Mouse (Mus musculus) heart, adult 2 months (tissue): ENCODE data around the gene Fam234b. TPM values are rescaled to one million over a fixed set of nuclear protein-coding genes. Genes with fewer than 3 reads are reported as not detected.

Experiments
- DNase-seq, 2 experiments: peaks; one replicate each; pipeline ENCODE4 v3.0.0; 2021
- H3K27ac ChIP-seq: fragments of 200-600 bp; 2 replicates; pipeline ENCODE4 v1.8.1; 2022
- H3K27me3 ChIP-seq: fragments of 200-500 bp; 2 replicates; pipeline ENCODE4 v1.6.1; 2012; ENCODE audit warnings: mild to moderate bottlenecking, low read length, inconsistent platforms, mixed read lengths; ENCODE audit not compliant: control insufficient read depth, insufficient read depth
- H3K36me3 ChIP-seq: fragments of 200-500 bp; 2 replicates; pipeline ENCODE4 v1.6.1; 2012; ENCODE audit warnings: low read length, inconsistent platforms; ENCODE audit not compliant: control insufficient read depth, insufficient read depth
- H3K4me1 ChIP-seq: fragments of 200-500 bp; 2 replicates; pipeline ENCODE4 v1.6.1; 2011; ENCODE audit warnings: low read length; ENCODE audit not compliant: control insufficient read depth, insufficient read depth
- H3K4me3 ChIP-seq: fragments of 200-600 bp; 2 replicates; pipeline ENCODE4 v1.8.1; 2022
- H3K79me2 ChIP-seq: fragments of 200-500 bp; replicated peaks from 2 replicates; pipeline ENCODE4 v1.6.1; 2012; ENCODE audit warnings: mild to moderate bottlenecking, inconsistent platforms, low read length, moderate library complexity, mixed read lengths; ENCODE audit not compliant: control insufficient read depth, insufficient read depth
- H3K9ac ChIP-seq: fragments of 200-500 bp; 2 replicates; pipeline ENCODE4 v1.6.1; 2012; ENCODE audit warnings: low read depth, mild to moderate bottlenecking, control low read depth, inconsistent platforms, low read length, mixed read lengths
- CTCF ChIP-seq: fragments of 200-600 bp; IDR thresholded peaks from 2 replicates; pipeline ENCODE4 v1.8.1; 2022; ENCODE audit warnings: antibody characterized with exemption, mild to moderate bottlenecking, moderate library complexity
- EP300 ChIP-seq: fragments of 200-500 bp; IDR thresholded peaks from 2 replicates; pipeline ENCODE4 v1.6.1; 2011; ENCODE audit warnings: low read depth, low read length, control low read depth; ENCODE audit not compliant: insufficient read depth
- POLR2A ChIP-seq: fragments of 200-500 bp; IDR thresholded peaks from 2 replicates; pipeline ENCODE4 v1.6.1; 2011; ENCODE audit warnings: mild to moderate bottlenecking, low read depth, low read length, control low read depth; ENCODE audit not compliant: insufficient read depth
- WGBS: fragments of 180-500 bp; shearing (Covaris S2); methylation state at CpG from one replicate; pipeline ENCODE4 v1.1.7; 2018; 5-methylcytosine and 5-hydroxymethylcytosine counted together
- intact Hi-C: fragments of 180-260 bp; cut with DNase I; formaldehyde crosslinking; loops from one replicate; pipeline ENCODE4 v1.15.1; 2025
- polyA plus RNA-seq: library from polyadenylated mRNA; depleted of rRNA; stranded (reverse); fragments of >200 nt; gene quantifications from 2 replicates; pipeline ENCODE4 v1.2.3, GENCODE M21; 2012
- total RNA-seq, 2 experiments: library from RNA; stranded (reverse); gene quantifications; 2 replicates each; pipeline ENCODE4 v1.2.3; 2021

Fam234b gene
- total and polyA plus RNA-seq, 3 experiments = 5.8 to 9.5 (median 6.4) TPM

DNA sequence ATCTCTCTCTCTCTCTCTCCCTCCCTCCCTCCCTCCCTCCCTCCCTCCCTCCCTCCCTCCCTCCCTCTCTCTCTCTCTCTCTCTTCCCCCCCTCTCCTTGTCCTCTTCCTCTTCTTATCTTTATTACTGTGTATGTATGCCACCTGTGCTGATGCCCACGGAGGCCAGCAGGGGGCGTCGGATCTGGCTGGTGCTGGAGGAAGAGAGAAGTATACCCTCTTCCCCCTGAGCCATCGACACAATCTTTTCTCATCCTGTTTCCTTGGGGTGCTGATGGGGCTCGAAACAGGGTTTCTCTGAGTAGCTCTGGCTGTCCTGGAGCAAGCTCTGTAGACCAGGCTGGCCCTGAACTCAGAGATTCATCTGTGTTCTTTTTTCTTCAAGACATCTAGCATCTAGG, 14.9 kb upstream of the Fam234b start:
- no peak for DNase-seq
- no peak overlapping the region for H3K4me3 ChIP-seq
- no peaks in the 10 kb centered on the region for H3K4me1 ChIP-seq
- no peak overlapping the region for H3K9ac ChIP-seq
- no peaks in the 10 kb centered on the region; the same call in 1 of the 2 replicates for H3K27me3 ChIP-seq
- intact Hi-C loops = no loop called here
- TF ChIP-seq CTCF = 0 out of 2 replicates have a peak, but pooled peaks have one; percentile 9
- TF ChIP-seq EP300 = no peak
- no peak for TF ChIP-seq POLR2A
- WGBS = 40% methylated on average over 5 of the region's 5 CpGs
- no peak overlapping the region for H3K27ac ChIP-seq
- no peaks in the 10 kb centered on the region for H3K79me2 ChIP-seq
- no peaks in the 10 kb centered on the region for H3K36me3 ChIP-seq

DNA sequence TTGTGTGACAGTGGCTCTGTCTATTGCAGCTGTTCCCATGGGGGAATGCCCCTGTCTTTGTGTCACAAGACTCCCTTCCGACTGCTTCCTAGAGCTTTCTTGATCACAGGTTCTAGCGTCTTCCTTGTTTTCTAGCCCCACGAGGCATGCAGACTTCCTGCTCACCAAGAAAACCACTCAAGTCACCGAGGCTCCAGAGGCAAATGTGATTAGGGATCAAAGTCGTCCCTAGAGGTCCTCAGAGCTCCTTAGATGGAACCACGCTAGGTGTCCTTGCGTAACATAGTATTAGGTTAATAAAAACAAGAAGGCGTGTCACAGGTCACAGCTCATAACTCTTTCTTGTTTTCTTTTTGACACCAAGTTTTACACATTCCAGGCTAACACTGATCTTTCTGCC, 13.8 kb upstream of the Fam234b start:
- TF ChIP-seq CTCF (peak; percentile 36), POLR2A (no peak)
- DNase-seq = no peak
- H3K27me3 ChIP-seq = no peaks in the 10 kb centered on the region; the same call in 1 of the 2 replicates
- H3K4me1 ChIP-seq = no peaks in the 10 kb centered on the region
- 30% methylated on average over 8 of the region's 8 CpGs for WGBS
- no peaks in the 10 kb centered on the region for H3K79me2 ChIP-seq
- no peak overlapping the region for H3K9ac ChIP-seq
- intact Hi-C loops = no loop called here
- no peak overlapping the region for H3K4me3 ChIP-seq
- no peaks in the 10 kb centered on the region for H3K36me3 ChIP-seq
- H3K27ac ChIP-seq = no peak overlapping the region

DNA sequence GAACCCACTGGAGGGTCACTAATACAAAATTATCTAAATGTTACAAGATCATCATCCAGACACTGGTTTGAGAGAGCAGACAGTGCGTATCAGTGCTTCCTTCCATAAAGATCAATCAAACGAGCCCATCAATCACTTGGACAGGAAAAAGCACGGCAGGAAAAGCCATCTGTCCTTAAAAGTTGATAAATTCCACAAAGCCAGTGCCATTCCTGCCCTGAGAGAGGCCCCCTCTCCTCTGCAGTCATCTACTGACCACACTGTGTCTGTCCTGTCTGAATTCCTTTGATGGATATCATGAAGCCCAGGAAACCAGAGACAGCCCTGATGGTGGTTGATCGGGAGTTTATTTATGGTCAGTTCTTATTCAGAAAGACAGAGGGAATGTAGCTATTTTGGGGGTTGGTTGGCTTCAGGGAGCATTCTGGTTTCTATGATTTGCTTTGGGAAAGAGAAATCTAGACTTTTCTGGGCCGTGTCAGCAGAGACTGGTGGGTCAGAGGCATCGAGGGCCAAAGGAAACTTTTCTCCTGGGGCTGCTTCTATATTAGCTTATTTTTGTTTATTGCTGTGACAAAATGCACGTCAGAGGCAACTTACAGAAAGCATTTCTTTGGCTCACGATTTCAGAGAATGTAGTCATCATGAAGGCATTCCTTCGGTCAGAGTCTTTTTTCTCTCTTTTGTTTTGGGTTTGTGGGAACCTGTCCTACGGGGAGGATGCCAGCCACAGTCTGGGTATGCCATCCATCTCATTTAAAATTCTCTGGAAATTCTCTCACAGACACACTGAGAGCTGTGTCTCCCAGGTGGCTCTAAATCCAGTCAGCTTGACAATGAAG, 10.5 kb upstream of the Fam234b start:
- H3K36me3 ChIP-seq = no peaks in the 10 kb centered on the region
- WGBS = 54% methylated on average over 10 of the region's 10 CpGs
- H3K79me2 ChIP-seq = no peaks in the 10 kb centered on the region
- H3K27ac ChIP-seq = no peak overlapping the region
- H3K4me1 ChIP-seq = no peaks in the 10 kb centered on the region
- H3K9ac ChIP-seq = no peak overlapping the region
- DNase-seq = no peak
- intact Hi-C loops = no loop called here
- H3K27me3 ChIP-seq = no peaks in the 10 kb centered on the region
- TF ChIP-seq EP300 (no peak), CTCF (no peak), POLR2A (no peak)
- no peak overlapping the region for H3K4me3 ChIP-seq

DNA sequence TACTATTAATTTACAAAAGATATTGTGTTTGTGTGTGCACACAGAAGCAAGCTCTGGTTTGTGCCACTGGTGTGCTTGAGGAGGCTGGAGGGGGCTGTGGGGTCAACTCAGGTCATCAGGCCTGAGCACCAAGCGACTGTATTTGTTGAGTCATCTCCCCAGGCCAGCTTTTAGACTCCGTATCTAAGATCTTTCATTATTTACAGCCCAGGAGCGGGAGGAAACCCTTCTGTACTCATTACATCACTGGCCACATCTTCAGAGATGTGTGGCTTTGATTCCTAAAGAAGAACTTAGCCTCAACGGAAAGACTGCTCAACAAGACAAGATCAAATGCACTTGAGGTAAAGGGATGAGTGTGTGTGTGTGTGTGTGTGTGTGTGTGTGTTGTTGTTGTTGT, 9.1 kb upstream of the Fam234b start:
- H3K27me3 ChIP-seq = no peaks in the 10 kb centered on the region
- intact Hi-C loops = no loop called here
- no peak for TF ChIP-seq POLR2A
- no peak for TF ChIP-seq CTCF
- no peak for TF ChIP-seq EP300
- no peaks in the 10 kb centered on the region for H3K79me2 ChIP-seq
- no peaks in the 10 kb centered on the region for H3K4me1 ChIP-seq
- no peak for DNase-seq
- WGBS = 58% methylated on average over 4 of the region's 4 CpGs
- H3K36me3 ChIP-seq = no peaks in the 10 kb centered on the region
- H3K4me3 ChIP-seq = no peak overlapping the region
- H3K9ac ChIP-seq = no peak overlapping the region
- H3K27ac ChIP-seq = no peak overlapping the region

DNA sequence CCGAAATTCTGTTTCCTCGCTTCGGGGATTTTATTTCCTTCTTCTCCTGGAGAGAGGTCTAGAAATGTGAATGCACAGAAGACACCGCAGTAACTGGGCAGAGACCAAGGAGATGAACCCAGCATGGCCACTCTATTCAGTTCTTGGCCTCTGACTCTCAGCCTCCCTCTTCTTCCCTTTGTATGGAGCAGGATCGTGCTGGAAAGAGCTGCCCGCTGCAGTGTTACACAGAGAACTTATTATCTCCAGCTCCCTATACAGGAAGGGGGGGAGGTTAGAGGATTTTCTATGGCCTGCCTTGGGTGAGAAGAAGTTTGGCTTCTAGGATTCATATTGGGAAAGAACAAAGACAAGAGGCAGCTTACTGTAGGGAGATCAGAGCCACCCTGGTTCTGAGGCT, 7.7 kb upstream of the Fam234b start:
- H3K4me3 ChIP-seq = no peak overlapping the region
- 61% methylated on average over 6 of the region's 6 CpGs for WGBS
- H3K79me2 ChIP-seq = no peaks in the 10 kb centered on the region
- no peak overlapping the region for H3K27ac ChIP-seq
- TF ChIP-seq CTCF (no peak), POLR2A (no peak), EP300 (no peak)
- intact Hi-C loops = no loop called here
- no peaks in the 10 kb centered on the region for H3K27me3 ChIP-seq
- H3K4me1 ChIP-seq = no peaks in the 10 kb centered on the region
- no peak for DNase-seq
- no peak overlapping the region for H3K9ac ChIP-seq
- no peaks in the 10 kb centered on the region for H3K36me3 ChIP-seq

DNA sequence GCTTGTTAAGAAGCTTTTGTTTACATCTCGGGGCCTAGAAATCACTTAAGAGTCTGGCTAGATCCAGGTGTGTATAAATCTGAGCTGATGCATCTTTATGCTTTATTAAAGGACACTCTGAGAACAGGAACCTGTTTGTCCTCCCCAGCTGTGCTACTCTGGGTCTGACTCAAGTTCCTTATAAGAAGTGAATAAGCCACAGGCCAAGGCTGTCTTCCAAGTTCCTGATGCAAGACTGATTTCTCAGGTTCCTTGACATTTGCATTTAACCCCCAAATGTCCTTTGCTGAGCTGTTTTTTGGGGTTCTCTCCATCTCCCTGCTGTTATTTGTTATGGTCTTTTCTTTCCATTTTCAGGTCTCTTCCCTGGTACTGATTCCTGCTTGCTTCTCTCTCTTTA, 5.9 kb upstream of the Fam234b start:
- intact Hi-C loops = no loop called here
- Histone ChIP-seq H3K79me2 (no peaks in the 10 kb centered on the region), H3K9ac (no peak overlapping the region), H3K27me3 (no peaks in the 10 kb centered on the region), H3K36me3 (no peaks in the 10 kb centered on the region), H3K4me3 (no peak overlapping the region), H3K4me1 (no peaks in the 10 kb centered on the region), H3K27ac (no peak overlapping the region)
- 92% methylated on average over 1 of the region's 1 CpGs for WGBS
- TF ChIP-seq CTCF (no peak), EP300 (no peak), POLR2A (no peak)
- no peak for DNase-seq
